Mouse (Mus musculus) adrenal gland, postnatal 36 days (tissue): ENCODE results near the gene Hist1h1e. TPM values are rescaled to one million over a fixed set of nuclear protein-coding genes. Genes with fewer than 3 reads are reported as not detected.
"Not testable (repeated sequence)": the region's sequence is repeated elsewhere in the genome, so short reads cannot be mapped to it uniquely, and the experiment has no call there.

Experiments
- DNase-seq, 2 experiments: peaks; one replicate each; pipeline ENCODE4 v3.0.0; 2021; ENCODE audit warnings: mixed read lengths in 1 of 2
- total RNA-seq, 2 experiments: library from RNA; stranded (reverse); gene quantifications; 2 replicates each; pipeline ENCODE4 v1.2.3; 2021

Gene Hist1h1e
- total RNA-seq, 2 experiments from 2014 or later, result 49.5 to 74.0 TPM

GRCm38 (mm10) chr13:23591886-23592285, 30.5 kb downstream of the Hist1h1e start:
- not testable (repeated sequence) for DNase-seq

GRCm38 (mm10) chr13:23591206-23591605, 31.2 kb downstream of the Hist1h1e start:
- DNase-seq, result no peak

- no peak for DNase-seq
Observed at GRCm38 (mm10) chr13:23586940-23587225, 35.5 kb downstream of the Hist1h1e start.

- DNase-seq, result no peak
Observed at GRCm38 (mm10) chr13:23586099-23586939, 36.0 kb downstream of the Hist1h1e start.

- DNase-seq, result peak; percentile 65 to 67
Observed at GRCm38 (mm10) chr13:23585442-23586098, 36.8 kb downstream of the Hist1h1e start.

- DNase-seq, result peak; percentile 79 to 80
Observed at GRCm38 (mm10) chr13:23585029-23585441, 37.3 kb downstream of the Hist1h1e start.

- no peak for DNase-seq
Observed at GRCm38 (mm10) chr13:23584331-23584730, 38.0 kb downstream of the Hist1h1e start.

GRCm38 (mm10) chr13:23583387-23584068, 38.8 kb downstream of the Hist1h1e start:
- DNase-seq, result no peak

GRCm38 (mm10) chr13:23582219-23583056, 39.9 kb downstream of the Hist1h1e start:
- DNase-seq, result no peak

- DNase-seq, result peak; percentile 92 to 94
Observed at GRCm38 (mm10) chr13:23581408-23582218, 40.7 kb downstream of the Hist1h1e start, which contains the start of gene Hist1h4d. Gene Hist1h4d, plus strand, starts transcription at chr13:23581598.

- no peak for DNase-seq
Observed at GRCm38 (mm10) chr13:23577835-23578234, 44.5 kb downstream of the Hist1h1e start.

GRCm38 (mm10) chr13:23576906-23577639, 45.3 kb downstream of the Hist1h1e start:
- no peak for DNase-seq

- no peak for DNase-seq
Observed at GRCm38 (mm10) chr13:23576351-23576881, 45.9 kb downstream of the Hist1h1e start.

GRCm38 (mm10) chr13:23575864-23576313, 46.5 kb downstream of the Hist1h1e start:
- DNase-seq, result not testable (repeated sequence)

GRCm38 (mm10) chr13:23575271-23575851, 47.0 kb downstream of the Hist1h1e start, which contains the start of gene Hist1h3d:
Gene Hist1h3d, plus strand, starts transcription at chr13:23575763.
- no peak for DNase-seq

- DNase-seq, result not testable (repeated sequence)
Observed at GRCm38 (mm10) chr13:23574546-23575170, 47.7 kb downstream of the Hist1h1e start.

- peak; percentile 78 to 83 for DNase-seq
Observed at GRCm38 (mm10) chr13:23573898-23574524, 48.3 kb downstream of the Hist1h1e start, which contains the start of the genes Hist1h2bf and Hist1h2ad. Gene Hist1h2bf, minus strand, starts transcription at chr13:23574196. Gene Hist1h2ad, plus strand, starts transcription at chr13:23574381.
